Mouse (Mus musculus) kidney, embryonic 14.5 days (tissue): ENCODE results near the gene Enc1. TPM values are rescaled to one million over a fixed set of nuclear protein-coding genes. Genes with fewer than 3 reads are reported as not detected.

Experiments
- ATAC-seq: fragments of 200-750 bp; cut with Nextera tagmentation; 2 replicates; pipeline ENCODE4 v1.8.0; 2017; ENCODE audit warnings: moderate number of reproducible peaks, mild to moderate bottlenecking, moderate TSS enrichment, moderate library complexity; ENCODE audit not compliant: low FRiP score, low TSS enrichment
- H3K27ac ChIP-seq: fragments of 300-500 bp; sonication (generic); 2 replicates; pipeline ENCODE4 v1.5.1; 2014; ENCODE audit warnings: low read depth, mild to moderate bottlenecking, low read length, moderate library complexity, mixed read lengths
- H3K27me3 ChIP-seq: fragments of 300-500 bp; sonication (generic); 2 replicates; pipeline ENCODE4 v1.6.1; 2014; ENCODE audit warnings: mild to moderate bottlenecking, low read length; ENCODE audit not compliant: control insufficient read depth, insufficient read depth
- H3K36me3 ChIP-seq: fragments of 300-500 bp; sonication (generic); 2 replicates; pipeline ENCODE4 v1.6.1; 2014; ENCODE audit warnings: low read length, mixed read lengths; ENCODE audit not compliant: control insufficient read depth, insufficient read depth
- H3K4me1 ChIP-seq: fragments of 300-500 bp; sonication (generic); 2 replicates; pipeline ENCODE4 v1.6.1; 2014; ENCODE audit warnings: low read length, mixed read lengths; ENCODE audit not compliant: control insufficient read depth, insufficient read depth
- H3K4me2 ChIP-seq: fragments of 300-500 bp; sonication (generic); replicated peaks from 2 replicates; pipeline ENCODE4 v1.6.1; 2014; ENCODE audit warnings: low read depth, mild to moderate bottlenecking, low read length
- H3K4me3 ChIP-seq: fragments of 300-500 bp; sonication (generic); 2 replicates; pipeline ENCODE4 v1.5.1; 2014; ENCODE audit warnings: mild to moderate bottlenecking, low read length
- H3K9ac ChIP-seq: fragments of 300-500 bp; sonication (generic); 2 replicates; pipeline ENCODE4 v1.6.1; 2014; ENCODE audit warnings: low read depth, mild to moderate bottlenecking, low read length, moderate library complexity
- H3K9me3 ChIP-seq: fragments of 300-500 bp; sonication (generic); 2 replicates; pipeline ENCODE4 v1.6.1; 2016; ENCODE audit warnings: low read length; ENCODE audit not compliant: control insufficient read depth
- WGBS: fragments of 180-500 bp; shearing (Covaris S2); extraction: QIAGEN DNeasy Blood & Tissue Kit; methylation state at CpG from one replicate; pipeline ENCODE4 v1.1.7; 2014; 5-methylcytosine and 5-hydroxymethylcytosine counted together
- polyA plus RNA-seq: library from polyadenylated mRNA; unstranded; fragments of >200 nt; fragmentation: Nextera tagmentation; extraction: Ambion mirVana; gene quantifications from 2 replicates; pipeline ENCODE4 v1.2.1, GENCODE M21; 2014

The Enc1 gene
- polyA plus RNA-seq, 1 experiment from 2014 or later, result 14.2 TPM

GRCm38 (mm10) chr13:97253418-97253981 is 12.6 kb downstream of the Enc1 start:
- no peaks in the 10 kb centered on the region for H3K27me3 ChIP-seq
- H3K36me3 ChIP-seq, result peaks cover 42% of the 10 kb centered on the region
- H3K9ac ChIP-seq, result no peak overlapping the region
- H3K9me3 ChIP-seq, result no peaks in the 10 kb centered on the region
- no peak overlapping the region for H3K4me3 ChIP-seq
- 69% methylated on average over 6 of the region's 6 CpGs for WGBS
- H3K4me1 ChIP-seq, result peaks cover 12% of the 10 kb centered on the region
- ATAC-seq, result no peak; the same call in 1 of the 2 replicates
- H3K27ac ChIP-seq, result no peak overlapping the region
- no peak overlapping the region for H3K4me2 ChIP-seq

- Histone ChIP-seq H3K4me1 (peaks cover 7% of the 10 kb centered on the region; the same call in 1 of the 2 replicates), H3K4me3 (no peak overlapping the region), H3K4me2 (no peak overlapping the region), H3K36me3 (peaks cover 37% of the 10 kb centered on the region), H3K27ac (no peak overlapping the region), H3K27me3 (no peaks in the 10 kb centered on the region), H3K9me3 (no peaks in the 10 kb centered on the region), H3K9ac (no peak overlapping the region)
- 90% methylated on average over 5 of the region's 5 CpGs for WGBS
- no peak for ATAC-seq
These were observed 13.1 kb downstream of the Enc1 start for GRCm38 (mm10) chr13:97253994-97254393.

- ATAC-seq, result no peak
- H3K4me3 ChIP-seq, result no peak overlapping the region
- no peak overlapping the region for H3K27ac ChIP-seq
- 82% methylated on average over 10 of the region's 10 CpGs for WGBS
- no peak overlapping the region for H3K9ac ChIP-seq
- peaks cover 31% of the 10 kb centered on the region for H3K36me3 ChIP-seq
- peaks cover under 1% of the 10 kb centered on the region; the same call in 1 of the 2 replicates for H3K4me1 ChIP-seq
- no peak overlapping the region for H3K4me2 ChIP-seq
- no peaks in the 10 kb centered on the region for H3K27me3 ChIP-seq
- H3K9me3 ChIP-seq, result no peaks in the 10 kb centered on the region
These were observed 13.8 kb downstream of the Enc1 start for GRCm38 (mm10) chr13:97254564-97255164.

- Histone ChIP-seq H3K9ac (no peak overlapping the region), H3K36me3 (peaks cover 15% of the 10 kb centered on the region; the same call in 1 of the 2 replicates), H3K4me3 (no peak overlapping the region), H3K4me2 (no peak overlapping the region), H3K9me3 (no peaks in the 10 kb centered on the region), H3K4me1 (no peaks in the 10 kb centered on the region), H3K27me3 (no peaks in the 10 kb centered on the region), H3K27ac (no peak overlapping the region)
- ATAC-seq, result no peak
- WGBS, result 45% methylated on average over 6 of the region's 6 CpGs
These were observed 15.3 kb downstream of the Enc1 start for GRCm38 (mm10) chr13:97255976-97256848.

GRCm38 (mm10) chr13:97256849-97257379 is 16.0 kb downstream of the Enc1 start:
- ATAC-seq, result no peak
- Histone ChIP-seq H3K27ac (no peak overlapping the region), H3K36me3 (peaks cover 8% of the 10 kb centered on the region; the same call in 1 of the 2 replicates), H3K27me3 (no peaks in the 10 kb centered on the region), H3K9ac (no peak overlapping the region), H3K4me3 (no peak overlapping the region), H3K4me1 (no peaks in the 10 kb centered on the region), H3K4me2 (no peak overlapping the region), H3K9me3 (no peaks in the 10 kb centered on the region)
- 46% methylated on average over 12 of the region's 12 CpGs for WGBS

GRCm38 (mm10) chr13:97259271-97259670 is 18.4 kb downstream of the Enc1 start:
- no peak for ATAC-seq
- Histone ChIP-seq H3K4me3 (no peak overlapping the region), H3K4me2 (no peak overlapping the region), H3K27ac (no peak overlapping the region), H3K9ac (no peak overlapping the region), H3K9me3 (no peaks in the 10 kb centered on the region), H3K36me3 (no peaks in the 10 kb centered on the region), H3K27me3 (no peaks in the 10 kb centered on the region), H3K4me1 (no peaks in the 10 kb centered on the region)
- WGBS, result 78% methylated on average over 16 of the region's 16 CpGs

- Histone ChIP-seq H3K4me3 (no peak overlapping the region), H3K27ac (no peak overlapping the region), H3K9ac (no peak overlapping the region), H3K36me3 (no peaks in the 10 kb centered on the region), H3K27me3 (no peaks in the 10 kb centered on the region), H3K4me2 (no peak overlapping the region), H3K4me1 (no peaks in the 10 kb centered on the region), H3K9me3 (no peaks in the 10 kb centered on the region)
- 48% methylated on average over 8 of the region's 8 CpGs for WGBS
- ATAC-seq, result no peak
These were observed 19.7 kb downstream of the Enc1 start for GRCm38 (mm10) chr13:97260456-97261180.

- ATAC-seq, result no peak
- WGBS, result 58% methylated on average over 8 of the region's 8 CpGs
- no peak overlapping the region for H3K27ac ChIP-seq
These were observed 20.6 kb downstream of the Enc1 start for GRCm38 (mm10) chr13:97261549-97261948.

More at GRCm38 (mm10) chr13:97261549-97261948, 20.6 kb downstream of the Enc1 start:
- H3K9me3 ChIP-seq, result no peaks in the 10 kb centered on the region
- H3K27me3 ChIP-seq, result no peaks in the 10 kb centered on the region
- no peak overlapping the region for H3K4me2 ChIP-seq
- no peak overlapping the region for H3K9ac ChIP-seq
- H3K4me3 ChIP-seq, result no peak overlapping the region
- H3K36me3 ChIP-seq, result no peaks in the 10 kb centered on the region
- no peaks in the 10 kb centered on the region for H3K4me1 ChIP-seq
